Mouse (Mus musculus) heart, adult 8-10 months (tissue): ENCODE results near the gene Tlr5. TPM values are rescaled to one million over a fixed set of nuclear protein-coding genes. Genes with fewer than 3 reads are reported as not detected.

Experiments
- DNase-seq: peaks from one replicate; pipeline ENCODE4 v3.0.0; 2022; ENCODE audit warnings: low spot score
- total RNA-seq, 4 experiments: library from RNA; stranded (reverse); gene quantifications; 2 replicates each; pipeline ENCODE4 v1.2.4; 2022

Tlr5 gene
- total RNA-seq, 4 experiments from 2014 or later = 0.69 to 1.1 (median 0.99) TPM

- no peak for DNase-seq
Observed at GRCm38 (mm10) chr1:182990092-182990762, 35.6 kb downstream of the Tlr5 start.

DNA sequence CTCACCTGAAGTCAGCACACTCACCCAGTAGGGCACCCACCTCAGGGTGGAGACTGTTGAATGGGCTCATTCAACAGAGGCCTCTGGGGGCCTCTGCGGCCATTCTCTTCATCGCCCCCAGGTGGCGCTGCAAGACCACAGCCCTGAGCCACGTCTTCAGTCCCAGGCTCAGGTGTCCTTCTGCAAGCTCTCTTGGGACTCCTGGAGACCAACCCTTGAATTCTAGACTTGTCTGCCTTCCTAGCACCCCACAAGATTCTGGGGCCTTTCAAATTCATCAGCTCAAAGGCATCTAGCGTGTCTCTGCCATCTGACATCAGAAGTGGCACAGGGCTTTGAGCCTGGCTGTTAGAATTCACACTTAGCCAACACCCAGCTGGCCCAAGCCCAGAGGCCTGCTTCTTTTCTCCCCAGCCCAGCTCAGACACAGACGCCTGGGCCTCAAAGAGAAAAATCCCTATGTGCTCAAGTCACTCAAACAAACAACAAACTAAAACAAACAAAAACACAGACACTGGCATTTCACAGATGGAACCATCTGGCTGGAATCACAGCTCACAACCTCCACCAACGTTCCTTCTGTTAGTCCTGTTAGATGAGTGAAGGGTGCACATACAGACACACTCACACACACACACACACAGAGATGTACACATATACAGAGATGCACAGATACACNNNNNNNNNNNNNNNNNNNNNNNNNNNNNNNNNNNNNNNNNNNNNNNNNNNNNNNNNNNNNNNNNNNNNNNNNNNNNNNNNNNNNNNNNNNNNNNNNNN is 36.6 kb downstream of the Tlr5 start:
- peak; percentile 58 for DNase-seq

Other genes with a start within 250 kb of the Tlr5 start
- gene Ccdc185, start 205.6 kb upstream of the Tlr5 start, total RNA-seq = not detected
- gene Susd4, start 190.9 kb upstream of the Tlr5 start, total RNA-seq = under 1 TPM; 0.12 to 0.57 (median 0.28) TPM